Mouse (Mus musculus) embryo, embryonic 10 days (tissue): Measurements from ENCODE around the gene Ap3b1.

ENCODE experiments used
- DNase-seq: peaks from one replicate; pipeline ENCODE4 v3.0.0-alpha.2; 2015; ENCODE audit warnings: low spot score

Ap3b1 gene

GRCm38 (mm10) chr13:94539851-94540646 lies 181.3 kb downstream of the Ap3b1 start:
- no peak for DNase-seq

- DNase-seq = no peak
These were observed 183.3 kb downstream of the Ap3b1 start for GRCm38 (mm10) chr13:94542061-94542460.

DNA sequence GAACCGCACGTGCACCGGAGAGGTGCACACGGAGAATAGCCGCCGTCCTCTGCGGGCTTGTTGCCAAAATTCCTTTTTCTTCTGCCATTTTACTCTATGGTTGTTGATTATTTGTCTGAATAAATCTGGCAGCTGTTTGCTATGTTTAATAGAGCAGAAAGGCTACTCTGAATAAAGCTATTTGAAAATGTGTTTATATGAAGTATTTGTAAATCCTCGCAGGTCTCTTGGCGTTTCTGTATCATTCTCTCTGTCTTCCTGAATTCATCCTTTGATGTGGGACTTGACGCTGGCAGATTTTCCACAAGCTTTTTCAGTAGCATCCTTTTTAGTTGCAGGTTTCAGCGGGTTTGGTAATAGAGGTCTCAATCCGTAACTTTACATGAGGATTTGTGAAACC lies 185.5 kb downstream of the Ap3b1 start:
- DNase-seq = no peak

DNA sequence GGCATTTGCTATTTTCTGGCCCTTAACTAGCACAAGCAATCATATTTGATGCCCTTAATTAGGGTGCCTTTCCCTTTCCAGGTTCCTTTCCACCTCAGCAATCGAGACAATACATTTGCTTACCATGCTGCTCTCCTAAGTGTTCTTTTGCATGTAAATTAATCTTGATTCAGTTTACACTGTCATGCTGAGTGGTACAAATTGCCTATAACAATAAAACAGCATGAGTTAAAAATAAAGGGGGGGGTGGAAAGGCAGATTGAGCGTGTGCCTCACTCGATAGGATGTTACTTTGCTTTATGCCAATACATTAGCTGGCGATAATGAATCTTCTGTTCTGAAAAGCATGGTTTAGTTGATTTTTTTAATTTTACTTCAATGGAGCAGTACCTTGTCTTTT lies 187.0 kb downstream of the Ap3b1 start:
- no peak for DNase-seq

DNA sequence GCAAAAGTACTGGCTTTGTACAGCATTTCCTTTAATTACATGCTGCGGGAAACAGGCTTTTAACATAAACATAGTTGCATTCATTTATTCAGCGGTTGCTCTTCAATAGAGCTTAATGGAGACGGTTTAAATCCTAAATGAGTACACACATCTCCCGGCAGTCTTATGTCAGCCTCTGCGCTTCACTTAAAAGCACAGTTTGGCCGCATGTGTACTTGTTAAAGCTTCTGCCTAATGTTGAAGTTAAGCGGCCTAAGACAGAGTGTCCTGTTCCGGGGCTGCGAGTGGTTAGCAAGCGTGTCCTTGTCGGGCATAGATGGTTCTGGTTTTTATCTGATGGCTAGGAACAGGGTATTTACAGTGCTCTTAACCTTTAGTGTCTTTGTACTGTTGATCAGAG lies 187.5 kb downstream of the Ap3b1 start:
- DNase-seq = no peak

DNA sequence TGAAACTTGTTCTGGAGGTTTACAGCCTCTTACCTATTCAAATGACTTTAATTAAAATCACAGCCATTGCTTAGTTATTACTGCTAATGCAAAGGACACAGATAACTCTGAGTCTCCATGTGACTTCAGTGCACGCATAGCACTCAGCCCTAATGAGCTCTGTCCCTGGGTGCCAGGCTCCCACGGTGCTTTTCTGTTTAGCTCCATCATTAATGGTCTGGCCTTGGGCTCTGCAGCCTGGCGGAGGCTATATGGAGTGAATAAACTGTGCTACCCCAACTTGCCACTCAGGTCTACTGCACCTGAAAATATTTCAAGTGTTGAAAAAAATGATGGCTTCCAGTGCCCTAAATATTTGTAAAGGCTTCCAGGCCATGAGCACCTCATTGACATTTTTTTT lies 190.8 kb downstream of the Ap3b1 start:
- no peak for DNase-seq

DNA sequence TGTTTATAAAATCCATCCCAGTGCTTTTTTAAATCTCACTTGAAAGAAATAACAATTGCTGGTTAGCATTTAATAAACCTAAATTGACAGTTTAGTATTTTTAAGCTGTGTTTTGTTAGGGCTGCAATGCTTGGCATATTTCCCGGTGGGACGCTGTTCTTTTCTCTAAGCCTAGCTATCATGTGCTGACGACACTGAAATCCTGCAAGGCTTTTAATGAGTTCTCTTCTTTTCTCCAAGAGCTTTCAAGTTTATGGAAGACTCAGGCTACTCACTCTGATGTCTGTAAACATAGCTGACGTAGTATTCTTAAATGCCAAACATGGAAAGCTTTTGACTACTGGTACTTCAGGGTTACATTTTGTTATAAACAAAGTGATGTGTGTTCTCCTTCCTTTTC lies 191.3 kb downstream of the Ap3b1 start:
- no peak for DNase-seq

GRCm38 (mm10) chr13:94560011-94560410 lies 201.3 kb downstream of the Ap3b1 start:
- peak; percentile 92 for DNase-seq

DNA sequence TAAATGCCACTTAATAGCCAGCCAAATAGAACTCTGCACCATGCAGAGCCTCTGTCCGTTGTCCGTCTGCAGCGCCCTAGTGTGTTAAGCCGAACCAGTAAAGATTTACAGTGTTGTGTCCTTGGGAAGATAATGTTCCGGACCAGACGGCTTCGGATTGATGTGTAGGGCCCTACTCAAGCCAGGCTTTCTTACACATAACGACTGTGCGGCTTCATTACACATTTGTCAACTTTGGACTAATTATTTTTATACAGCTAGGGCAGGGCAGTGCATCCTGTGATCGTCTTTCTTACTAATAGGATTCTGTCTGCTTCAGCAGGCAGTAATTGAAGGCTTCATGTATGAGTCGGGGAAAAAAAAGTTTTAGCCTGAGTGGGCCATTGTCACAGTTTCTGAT lies 202.1 kb downstream of the Ap3b1 start:
- DNase-seq = no peak

DNA sequence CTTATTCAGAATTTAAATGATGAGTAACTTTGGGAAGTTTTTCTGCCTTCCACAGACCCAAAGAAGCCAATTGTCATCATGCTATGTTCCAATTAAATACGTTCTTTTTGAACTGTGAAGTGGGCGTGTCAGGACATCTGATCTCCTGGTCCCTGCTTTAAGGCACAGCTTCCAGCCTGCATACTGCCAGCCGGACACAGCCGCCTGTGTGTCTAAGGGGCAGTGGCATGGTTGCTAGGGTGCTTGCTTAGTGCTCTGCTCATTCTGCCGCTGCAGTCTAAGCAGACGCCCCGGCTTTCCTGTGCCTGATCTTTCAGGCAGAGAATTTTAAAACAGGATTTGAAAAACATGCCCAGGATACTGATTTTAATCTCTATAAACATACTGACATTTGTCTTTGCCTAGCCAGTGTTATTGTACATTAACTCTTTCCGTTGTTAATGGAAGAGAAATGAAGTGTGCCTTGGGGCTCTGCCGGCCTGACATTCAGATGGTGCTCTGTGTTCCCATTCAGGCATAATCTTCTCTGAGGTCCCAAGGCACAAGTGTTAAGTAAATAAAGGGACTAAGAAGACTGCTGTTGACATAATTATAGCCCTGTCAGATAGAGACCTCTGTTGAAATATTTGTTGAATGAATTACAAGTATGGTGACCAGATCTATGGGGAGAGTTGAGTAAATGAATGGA lies 204.0 kb downstream of the Ap3b1 start:
- peak; percentile 65 for DNase-seq

DNA sequence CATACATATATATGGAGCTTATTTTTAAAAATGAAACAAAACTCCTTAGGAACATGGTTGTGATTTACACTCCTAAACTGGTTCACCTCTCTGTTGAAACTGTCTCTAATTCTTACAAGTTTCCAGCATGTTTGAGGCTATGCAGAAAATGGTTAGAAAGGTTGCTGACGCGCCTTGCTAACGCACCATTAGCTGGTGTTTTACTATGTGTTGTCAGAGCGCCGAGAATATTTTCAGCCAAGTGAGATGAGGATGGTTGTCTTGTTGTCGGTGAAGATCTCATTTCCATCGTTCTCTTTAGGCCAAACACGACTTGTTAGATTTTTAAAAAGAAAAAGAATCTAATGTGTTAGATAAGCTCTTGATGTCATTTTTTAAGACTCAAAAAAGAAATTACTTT lies 205.1 kb downstream of the Ap3b1 start:
- DNase-seq = no peak

GRCm38 (mm10) chr13:94564351-94564994 lies 205.7 kb downstream of the Ap3b1 start:
- peak; percentile 74 for DNase-seq

GRCm38 (mm10) chr13:94565176-94565575 lies 206.4 kb downstream of the Ap3b1 start:
- no peak for DNase-seq

- no peak for DNase-seq
These were observed 206.9 kb downstream of the Ap3b1 start for GRCm38 (mm10) chr13:94565616-94566015.

GRCm38 (mm10) chr13:94567739-94568138 lies 209.0 kb downstream of the Ap3b1 start:
- DNase-seq = no peak

DNA sequence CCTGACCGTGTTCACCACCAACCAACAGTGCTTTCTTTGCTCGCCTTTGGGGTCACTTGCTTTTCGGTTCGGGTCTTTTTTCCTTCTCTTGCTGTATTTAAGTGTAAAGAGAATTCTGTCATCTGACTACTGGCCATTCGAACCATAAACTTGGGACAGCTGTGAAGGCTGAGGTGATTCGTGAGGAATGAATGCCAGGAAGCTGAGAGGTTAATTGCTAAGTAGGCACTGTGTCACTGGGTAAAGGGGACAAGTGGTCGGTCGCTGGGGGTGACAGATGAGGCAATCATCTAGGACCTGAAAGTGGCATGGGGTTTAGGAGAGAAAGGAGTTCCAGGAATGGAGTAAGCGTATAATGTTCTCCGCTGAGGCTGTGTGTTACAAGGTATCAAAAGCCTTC lies 212.2 kb downstream of the Ap3b1 start:
- no peak for DNase-seq

- no peak for DNase-seq
These were observed 214.6 kb downstream of the Ap3b1 start for GRCm38 (mm10) chr13:94573356-94573755.

- no peak for DNase-seq
These were observed 215.1 kb downstream of the Ap3b1 start for GRCm38 (mm10) chr13:94573833-94574232.

GRCm38 (mm10) chr13:94575607-94576398 lies 217.0 kb downstream of the Ap3b1 start:
- peak; percentile 26 for DNase-seq

GRCm38 (mm10) chr13:94576399-94577176 lies 217.8 kb downstream of the Ap3b1 start:
- peak; percentile 46 for DNase-seq

DNA sequence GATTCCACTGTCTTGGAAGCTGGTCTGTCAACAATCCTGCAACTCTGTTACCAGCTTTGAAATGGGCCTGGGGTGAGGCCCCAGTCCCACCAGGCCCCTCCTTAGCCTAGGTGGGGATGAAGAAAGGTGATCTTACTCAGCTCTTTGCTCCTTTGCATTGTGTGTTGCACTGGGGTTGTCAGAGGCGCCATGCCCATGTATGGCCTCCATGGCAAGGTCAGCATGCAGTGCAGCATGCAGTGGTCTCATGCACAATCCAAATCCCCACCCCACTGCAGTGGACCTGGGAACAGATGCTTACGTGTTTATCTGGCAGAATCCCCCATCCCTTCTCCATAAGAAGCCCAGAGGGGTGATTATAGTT lies 218.4 kb downstream of the Ap3b1 start:
- no peak for DNase-seq

- no peak for DNase-seq
These were observed 236.5 kb downstream of the Ap3b1 start for GRCm38 (mm10) chr13:94595289-94595688.
